Mouse (Mus musculus) liver, embryonic 14.5 days (tissue): ENCODE data around the gene Selenon.

Experiments
- CTCF ChIP-seq: IDR thresholded peaks from 2 replicates; pipeline ENCODE4 v1.5.1; 2016; ENCODE audit warnings: antibody characterized with exemption, low read depth, control low read depth
- EP300 ChIP-seq: IDR thresholded peaks from 2 replicates; pipeline ENCODE4 v1.6.1; 2016; ENCODE audit warnings: antibody characterized with exemption, low read depth

DNA sequence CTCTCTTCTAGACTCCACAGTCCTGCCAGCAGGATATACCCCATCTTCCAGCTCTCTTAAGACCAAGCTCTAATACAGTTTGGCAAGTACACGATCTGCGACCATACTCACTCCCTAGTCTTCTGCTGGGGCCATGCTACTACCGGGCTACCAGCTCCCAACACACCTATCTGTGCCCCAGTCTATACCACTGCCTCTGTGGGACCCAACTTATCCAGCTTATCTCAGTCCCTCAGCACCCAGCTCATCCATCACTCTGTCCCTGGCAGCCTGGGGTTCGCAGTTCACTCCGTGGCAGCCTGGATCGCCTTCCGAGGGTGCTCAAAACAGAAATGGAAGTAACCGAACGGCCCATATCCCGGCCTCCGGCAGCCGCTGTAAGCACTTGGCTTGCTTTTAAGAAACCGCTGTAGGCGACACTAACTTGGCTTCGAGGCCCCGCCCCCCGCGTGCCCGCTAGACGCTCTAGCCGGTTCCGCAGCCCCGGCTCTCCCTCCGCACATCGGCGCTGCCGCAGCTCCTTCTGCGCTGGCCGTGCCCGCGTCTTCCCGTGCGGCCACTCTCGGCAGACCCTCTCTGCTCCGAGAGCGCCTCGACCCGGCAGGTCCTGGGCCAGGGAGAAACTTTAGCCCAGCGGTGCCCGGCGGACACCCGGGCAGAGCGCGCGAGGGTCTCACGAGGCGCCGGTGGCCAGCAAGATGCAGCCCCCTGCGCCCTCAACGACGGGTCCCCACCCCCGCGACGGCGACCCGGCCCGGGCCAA lies 17.7 kb downstream of the Selenon start:
- no peak for TF ChIP-seq CTCF
- TF ChIP-seq EP300, result no peak
